27 mouse cellular contexts compared by ENCODE assay signal in genomic region chr14:16765891-16766290, GRCm38 (mm10). TPM values are rescaled to one million over a fixed set of nuclear protein-coding genes. Genes with fewer than 3 reads are reported as not detected.
DNase-seq lines count a peak whose midpoint lies in the region; ATAC-seq and TF ChIP-seq lines count a peak whose summit lies in the region.
"Had no signal": no experiment of that assay in that cellular context is flagged by ENCODE, and none has a peak within 500 bp of the region (broad histone marks: within the 10 kb centered on the region; RNA-seq: fewer than 3 reads in every experiment).

No protein-coding gene starts in this region.

- TF ChIP-seq POLR2A in embryonic fibroblast, embryonic 13.5 days (IDR thresholded peaks at IDR 0.05; ENCODE audit: low read depth, low read length), result no peak

- peak overlapping the region; percentile 73 for H3K27ac ChIP-seq in kidney, embryonic 15.5 days
- no peak overlapping the region for H3K27ac ChIP-seq in lung, embryonic 14.5 days (ENCODE audit: low read depth)
- peak overlapping the region; percentile 80 for H3K27ac ChIP-seq in embryonic fibroblast, embryonic 13.5 days (ENCODE audit: insufficient read depth, low read length)
- H3K27ac ChIP-seq: embryonic facial prominence, embryonic 12.5 days; embryonic facial prominence, embryonic 15.5 days; forebrain, embryonic 12.5 days; forebrain, embryonic 15.5 days; heart, embryonic 15.5 days; hindbrain, embryonic 10.5 days; hindbrain, embryonic 13.5 days had no signal

- no peak overlapping the region for H3K4me2 ChIP-seq in kidney, embryonic 15.5 days
- H3K4me2 ChIP-seq in lung, embryonic 14.5 days, result no peak overlapping the region
- H3K4me2 ChIP-seq: embryonic facial prominence, embryonic 12.5 days; embryonic facial prominence, embryonic 15.5 days; forebrain, embryonic 12.5 days; forebrain, embryonic 15.5 days; heart, embryonic 12.5 days; heart, embryonic 15.5 days; hindbrain, embryonic 13.5 days had no signal

- 0 out of 2 replicates have a peak, but pooled peaks cover 3% of the 10 kb centered on the region for H3K4me1 ChIP-seq in kidney, embryonic 15.5 days
- H3K4me1 ChIP-seq in lung, embryonic 14.5 days (ENCODE audit: insufficient read depth), result peaks cover 7% of the 10 kb centered on the region
- peaks cover 8% of the 10 kb centered on the region for H3K4me1 ChIP-seq in embryonic fibroblast, embryonic 13.5 days (ENCODE audit: control insufficient read depth, insufficient read depth, low read length)
- H3K4me1 ChIP-seq: embryonic facial prominence, embryonic 12.5 days; embryonic facial prominence, embryonic 15.5 days; forebrain, embryonic 12.5 days; forebrain, embryonic 15.5 days; heart, embryonic 12.5 days; heart, embryonic 15.5 days; hindbrain, embryonic 13.5 days had no signal

- H3K9ac ChIP-seq in kidney, embryonic 15.5 days, result no peak overlapping the region
- no peak overlapping the region for H3K9ac ChIP-seq in lung, embryonic 14.5 days
- H3K9ac ChIP-seq: embryonic facial prominence, embryonic 12.5 days; embryonic facial prominence, embryonic 15.5 days; forebrain, embryonic 12.5 days; forebrain, embryonic 15.5 days; heart, embryonic 12.5 days; heart, embryonic 15.5 days; hindbrain, embryonic 13.5 days had no signal

- H3K27me3 ChIP-seq in kidney, embryonic 15.5 days, result no peaks in the 10 kb centered on the region
- H3K27me3 ChIP-seq in lung, embryonic 14.5 days (ENCODE audit: insufficient read depth, low read length), result no peaks in the 10 kb centered on the region
- H3K27me3 ChIP-seq: embryonic facial prominence, embryonic 12.5 days; embryonic facial prominence, embryonic 15.5 days; forebrain, embryonic 12.5 days; forebrain, embryonic 15.5 days; heart, embryonic 12.5 days; heart, embryonic 15.5 days; hindbrain, embryonic 13.5 days had no signal

- no peak overlapping the region for H3K4me3 ChIP-seq in kidney, embryonic 15.5 days (replicated peaks)
- no peak overlapping the region for H3K4me3 ChIP-seq in lung, embryonic 14.5 days (ENCODE audit: low read depth, low read length)
- H3K4me3 ChIP-seq in embryonic fibroblast, embryonic 13.5 days (ENCODE audit: insufficient read depth, low read length), result no peak overlapping the region
- H3K4me3 ChIP-seq: embryonic facial prominence, embryonic 12.5 days; embryonic facial prominence, embryonic 15.5 days; erythroblast, embryonic 14.5 days; forebrain, embryonic 12.5 days; forebrain, embryonic 15.5 days; heart, embryonic 12.5 days; heart, embryonic 15.5 days; hindbrain, embryonic 10.5 days; hindbrain, embryonic 13.5 days had no signal

- no peak for TF ChIP-seq CTCF in lung, embryonic 14.5 days (IDR thresholded peaks at IDR 0.05; ENCODE audit: low read depth)
- TF ChIP-seq CTCF in embryonic fibroblast, embryonic 13.5 days (IDR thresholded peaks at IDR 0.05; ENCODE audit: borderline replicate concordance, insufficient read depth, low read length), result no peak

- ATAC-seq in kidney, embryonic 15.5 days (replicated peaks; ENCODE audit: low FRiP score), result 0 out of 2 replicates have a peak, but pooled peaks have one; percentile 18
- ATAC-seq in lung, embryonic 14.5 days (ENCODE audit: insufficient read depth), result peak; percentile 26; the same call in 1 of the 2 replicates
- ATAC-seq: CD4-positive, CD25-positive, alpha-beta regulatory T cell, adult 4 months; forebrain, embryonic 15.5 days; hindbrain, embryonic 16.5 days; Patski had no signal

- 59% methylated on average over 1 of the region's 1 CpGs for WGBS in kidney, embryonic 15.5 days
- WGBS in lung, embryonic 14.5 days, result 56% methylated on average over 1 of the region's 1 CpGs

- H3K9me3 ChIP-seq in kidney, embryonic 15.5 days (replicated peaks), result no peaks in the 10 kb centered on the region
- H3K9me3 ChIP-seq in lung, embryonic 14.5 days (ENCODE audit: low read depth, low read length), result no peaks in the 10 kb centered on the region
- H3K9me3 ChIP-seq: embryonic facial prominence, embryonic 12.5 days; embryonic facial prominence, embryonic 15.5 days; forebrain, embryonic 12.5 days; forebrain, embryonic 15.5 days; heart, embryonic 12.5 days; heart, embryonic 15.5 days; hindbrain, embryonic 10.5 days; hindbrain, embryonic 13.5 days had no signal

- no peak for DNase-seq in kidney, adult 11 months
- peak; percentile 50 for DNase-seq in lung, embryonic 14.5 days
- no peak for DNase-seq in lung, postnatal 10 days
- no peak for DNase-seq in right cerebral cortex, postnatal 4 days
- DNase-seq: adrenal gland, postnatal 10 days; adrenal gland, postnatal 36 days; cerebellum, adult 2 months; cerebellum, adult 9-11 months; cerebellum, postnatal 25 days; gastrocnemius, postnatal 25 days; heart, adult 18-20 months; heart, postnatal 10 days; heart, postnatal 36 days had no signal

- H3K36me3 ChIP-seq in kidney, embryonic 15.5 days, result no peaks in the 10 kb centered on the region
- no peaks in the 10 kb centered on the region for H3K36me3 ChIP-seq in lung, embryonic 14.5 days (ENCODE audit: insufficient read depth)
- H3K36me3 ChIP-seq: embryonic facial prominence, embryonic 12.5 days; embryonic facial prominence, embryonic 15.5 days; forebrain, embryonic 12.5 days; forebrain, embryonic 15.5 days; heart, embryonic 12.5 days; heart, embryonic 15.5 days; hindbrain, embryonic 10.5 days; hindbrain, embryonic 13.5 days had no signal

RNA-seq across cellular contexts. Expression of gene Rarb, which starts 53.1 kb away (rescaled TPM):
- polyA plus RNA-seq in kidney, embryonic 15.5 days (2015; fragmentation: Nextera tagmentation; extraction: Ambion mirVana), result 29.5 and 33.6 TPM in 2 replicates
- 17.3 and 17.9 TPM in 2 replicates for polyA plus RNA-seq in lung, embryonic 14.5 days (2014; fragmentation: Nextera tagmentation; extraction: Ambion mirVana)
- polyA plus RNA-seq in embryonic fibroblast, embryonic 13.5 days (2011; ENCODE audit: insufficient read length, low read depth, missing spikeins), result 5.5 and 7.5 TPM in 2 replicates
- polyA plus RNA-seq: CD4-positive, CD25-positive, alpha-beta regulatory T cell, adult 4 months; erythroblast, embryonic 14.5 days had no signal
